Mouse (Mus musculus) gonadal fat pad, adult 2 months (tissue): ENCODE results near the gene Fam111a. TPM values are rescaled to one million over a fixed set of nuclear protein-coding genes. Genes with fewer than 3 reads are reported as not detected.

Source experiments
- DNase-seq: peaks from one replicate; pipeline ENCODE4 v3.0.0-alpha.2; 2012; ENCODE audit warnings: low read depth
- polyA plus RNA-seq: library from polyadenylated mRNA; depleted of rRNA; stranded (reverse); fragments of >200 nt; gene quantifications from 2 replicates; pipeline ENCODE4 v1.2.3, GENCODE M21; 2012

Fam111a gene
- polyA plus RNA-seq, 1 experiment: 1.7 TPM

GRCm38 (mm10) chr19:12558219-12558618 is 12.7 kb downstream of the Fam111a start:
- no peak for DNase-seq

GRCm38 (mm10) chr19:12564197-12564596 is 18.7 kb downstream of the Fam111a start:
- DNase-seq: no peak

- DNase-seq: no peak
Observed at GRCm38 (mm10) chr19:12567011-12567410, 21.5 kb downstream of the Fam111a start.

DNA sequence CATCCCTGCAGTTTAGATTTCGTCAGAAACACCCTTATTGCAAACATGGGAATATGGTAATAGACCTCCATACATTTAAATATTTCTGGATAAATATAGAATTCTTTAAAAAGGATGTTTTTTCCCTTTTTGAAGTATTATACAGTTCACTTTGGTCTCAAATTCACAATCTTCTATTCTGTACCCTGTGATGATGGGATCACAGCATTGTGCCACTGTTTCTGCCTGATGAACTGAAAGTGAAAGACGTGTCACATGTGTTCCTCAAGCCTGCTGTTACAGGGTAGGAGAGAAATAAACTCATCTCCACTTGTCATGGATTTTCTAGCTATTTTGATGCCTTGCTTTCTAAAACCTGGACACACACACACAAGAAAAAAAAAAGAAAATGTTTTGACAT is 25.3 kb downstream of the Fam111a start:
- no peak for DNase-seq

DNA sequence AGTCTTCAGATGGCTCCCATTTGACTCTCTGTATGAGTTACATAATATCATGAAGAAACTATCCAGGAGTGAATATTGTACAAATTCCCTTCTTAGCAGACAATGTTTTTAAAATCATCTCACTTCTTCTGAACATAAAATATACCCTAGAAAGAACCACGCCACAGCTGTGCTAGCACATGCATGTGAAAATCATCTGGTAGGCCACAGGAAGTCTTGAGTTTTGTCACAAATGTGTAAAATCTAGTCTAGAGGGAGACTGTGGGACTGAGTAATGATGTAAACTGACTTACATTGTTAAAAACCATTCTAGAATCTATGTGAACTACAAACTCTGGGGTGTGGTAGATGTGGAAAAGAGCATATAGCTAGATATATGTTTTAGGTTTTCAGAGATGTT is 26.1 kb downstream of the Fam111a start:
- DNase-seq: no peak

GRCm38 (mm10) chr19:12572614-12573265 is 27.2 kb downstream of the Fam111a start:
- no peak for DNase-seq

GRCm38 (mm10) chr19:12573266-12574011 is 27.9 kb downstream of the Fam111a start:
- no peak for DNase-seq

GRCm38 (mm10) chr19:12574012-12574407 is 28.5 kb downstream of the Fam111a start:
- no peak for DNase-seq

GRCm38 (mm10) chr19:12575107-12575506 is 29.6 kb downstream of the Fam111a start:
- no peak for DNase-seq

DNA sequence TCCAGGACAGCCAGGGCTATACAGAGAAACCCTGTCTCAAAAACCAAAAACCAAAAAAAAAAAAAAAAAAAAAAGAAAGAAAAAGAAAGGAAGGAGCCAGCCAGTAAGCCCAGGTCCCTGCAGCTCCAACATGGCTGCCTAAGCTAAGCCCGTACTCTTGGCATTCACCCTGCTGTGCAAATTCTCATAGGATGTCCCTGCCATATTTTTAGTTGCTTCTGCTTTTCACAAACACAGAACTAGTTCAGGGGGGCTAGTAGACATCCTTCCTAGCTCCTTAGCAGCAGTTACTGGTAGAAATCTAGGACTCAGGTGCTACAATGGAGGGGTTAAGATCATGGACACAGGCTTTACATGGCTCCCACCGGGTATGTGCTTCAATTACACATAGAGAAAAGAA is 30.0 kb downstream of the Fam111a start:
- no peak for DNase-seq

GRCm38 (mm10) chr19:12576639-12577038 is 31.1 kb downstream of the Fam111a start:
- no peak for DNase-seq

- DNase-seq: no peak
Observed at GRCm38 (mm10) chr19:12585310-12585709, 39.8 kb downstream of the Fam111a start.

- peak; percentile 51 for DNase-seq
Observed at GRCm38 (mm10) chr19:12591908-12592307, 46.4 kb downstream of the Fam111a start.

DNA sequence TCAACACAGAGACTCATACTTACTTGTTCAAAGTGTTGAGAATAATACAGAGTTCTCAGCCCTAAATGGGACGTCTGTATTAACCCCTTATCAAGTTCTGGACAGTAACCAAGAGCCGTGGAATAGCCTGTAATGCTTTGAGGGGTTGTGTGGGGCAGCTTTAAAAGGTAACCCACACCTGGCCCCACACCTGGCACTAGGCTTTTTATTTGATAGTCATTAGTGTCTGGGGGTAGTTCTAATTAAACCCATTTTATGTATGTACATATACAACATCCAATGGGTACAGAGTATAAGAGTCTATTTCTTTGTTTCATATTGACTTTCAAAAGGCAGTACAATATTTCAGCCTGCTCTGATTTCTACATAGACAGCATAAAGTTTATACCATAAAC is 49.6 kb downstream of the Fam111a start:
- DNase-seq: no peak

DNA sequence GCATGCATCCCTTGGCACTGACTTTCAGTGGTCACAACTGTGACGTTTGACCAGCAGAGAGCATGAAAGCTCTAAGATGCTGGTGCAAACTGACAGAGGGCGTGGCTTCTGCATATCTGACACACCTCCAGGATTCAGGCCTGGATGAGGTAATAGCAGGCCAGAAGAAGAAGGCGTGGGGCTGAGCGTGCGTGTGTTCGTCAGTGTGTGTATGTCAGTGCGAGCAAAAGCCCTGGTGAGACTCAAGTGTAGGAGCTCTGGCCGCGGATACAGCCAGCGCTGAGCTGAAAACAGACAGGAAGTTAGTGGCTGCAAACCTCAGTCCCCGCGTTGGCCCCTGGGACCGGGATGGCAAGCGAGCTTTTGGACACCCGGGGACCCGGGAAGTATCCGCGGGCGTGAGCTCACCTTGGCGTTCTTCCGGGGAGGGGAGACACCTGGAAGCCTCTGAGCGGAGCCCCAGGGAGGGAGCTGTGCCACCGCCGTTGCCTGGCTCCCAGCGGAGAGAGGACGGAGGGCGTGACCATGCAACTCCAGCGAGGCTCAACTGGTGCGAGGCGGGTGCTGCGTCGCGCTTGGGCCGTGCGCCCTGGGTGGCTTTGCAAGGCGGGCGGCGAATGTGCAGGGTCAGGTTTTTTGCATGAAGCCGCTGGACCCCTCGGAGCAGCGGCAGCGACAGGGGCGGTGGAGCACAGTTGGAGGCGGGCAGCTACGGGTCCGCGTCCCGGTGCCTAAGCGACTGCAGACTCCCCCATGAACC is 50.2 kb downstream of the Fam111a start:
- DNase-seq: peak; percentile 63

- DNase-seq: no peak
Observed at GRCm38 (mm10) chr19:12596290-12597072, 50.9 kb downstream of the Fam111a start.

DNA sequence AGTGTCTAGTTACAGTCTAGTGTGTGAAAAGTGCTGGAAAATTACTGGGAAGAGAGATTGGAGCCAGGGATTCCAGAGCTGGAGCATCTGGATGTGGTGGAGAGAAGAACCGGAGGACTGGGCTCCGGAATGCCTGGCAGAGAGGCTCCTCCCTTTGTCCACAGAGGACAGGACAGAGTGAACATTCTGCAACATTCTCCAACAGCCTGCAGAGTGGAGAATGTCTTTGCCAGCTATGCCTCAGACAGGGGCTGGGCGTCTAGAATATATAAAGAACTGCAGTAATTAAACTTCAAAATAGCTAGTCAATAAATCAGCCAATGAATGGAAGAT is 51.5 kb downstream of the Fam111a start:
- DNase-seq: no peak

DNA sequence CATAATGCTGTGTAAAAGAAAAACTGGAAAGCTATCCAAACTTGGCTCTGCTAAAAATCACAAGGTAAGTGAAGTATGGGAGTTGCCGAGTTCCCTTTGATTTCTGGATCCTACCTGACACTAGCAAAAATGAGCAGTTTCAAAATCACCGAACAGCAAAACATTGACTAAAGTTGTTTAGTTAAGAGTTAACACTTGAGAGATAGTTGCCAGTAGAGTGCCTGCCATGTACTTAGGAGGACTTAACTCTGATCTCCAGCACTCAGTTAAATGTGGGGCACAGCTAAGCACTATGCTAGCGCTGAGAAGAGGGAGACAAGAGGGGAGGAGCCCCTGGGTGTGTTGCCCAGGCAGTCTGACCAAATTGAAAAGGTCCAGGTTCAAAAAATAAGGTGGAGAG is 53.1 kb downstream of the Fam111a start:
- no peak for DNase-seq

DNA sequence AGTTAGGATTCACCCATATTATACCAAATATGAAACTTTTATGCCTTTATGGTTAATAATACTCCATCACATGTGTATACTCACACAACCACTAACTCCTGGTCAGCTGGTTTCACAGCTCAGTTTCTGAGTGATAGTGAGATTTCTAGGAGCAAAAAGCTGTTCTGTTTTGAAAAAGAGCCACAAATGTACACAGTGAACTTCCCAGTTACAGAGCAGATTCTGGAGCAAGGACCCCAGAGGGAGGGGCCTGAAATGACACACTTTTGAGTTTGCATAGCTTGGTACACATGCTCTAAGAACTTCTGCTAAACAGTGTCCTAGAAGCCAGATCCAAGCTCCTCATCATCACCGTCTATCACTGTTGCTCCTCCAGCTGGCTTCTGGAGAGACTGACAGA is 54.1 kb downstream of the Fam111a start, which contains the start of gene Gm4952:
Gm4952 (plus strand) TSS at position 301 of the 400 bp plus-strand sequence.
- no peak for DNase-seq

DNA sequence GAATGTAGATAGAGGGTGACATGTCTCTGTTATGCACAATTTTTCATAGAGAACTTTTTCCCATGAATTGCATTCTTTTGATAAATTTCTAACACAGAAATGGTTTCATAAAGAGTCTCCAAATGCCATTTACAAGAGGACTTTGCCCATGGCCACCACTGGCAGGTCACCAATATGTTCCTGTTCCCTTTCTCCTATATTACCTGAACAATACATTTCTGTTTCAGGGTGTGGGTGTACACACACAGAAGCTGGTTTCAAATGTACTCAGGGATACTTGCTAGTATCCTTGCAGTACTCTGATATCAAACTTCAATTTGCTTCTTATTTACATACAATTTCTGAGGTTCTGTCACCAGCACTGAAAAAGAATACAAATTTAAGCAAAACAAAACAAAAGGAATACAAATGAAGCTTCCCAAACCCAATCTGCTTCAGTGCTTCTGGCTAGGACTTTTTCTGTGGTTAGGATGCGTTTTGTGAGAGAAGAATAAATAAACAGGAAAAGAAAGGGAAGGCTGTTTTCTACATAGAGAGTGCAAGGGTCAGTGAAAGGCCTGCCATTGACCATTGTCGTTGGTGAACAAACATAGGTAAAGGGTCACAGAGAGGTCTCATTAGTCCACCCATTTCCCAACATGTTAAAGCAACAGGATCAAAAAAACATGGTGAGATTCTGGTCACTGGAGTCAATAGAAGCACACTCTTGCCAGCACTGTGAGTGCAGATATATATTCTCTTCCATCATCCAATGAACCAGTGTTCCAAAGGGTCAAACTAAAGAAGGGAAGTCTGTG is 55.3 kb downstream of the Fam111a start:
- DNase-seq: no peak

- no peak for DNase-seq
Observed at GRCm38 (mm10) chr19:12608336-12608735, 62.8 kb downstream of the Fam111a start.
